Mouse (Mus musculus): ENCODE results near the gene Rsrc1.

GRCm38 (mm10) chr3:67284848-67285247, 303.7 kb downstream of the Rsrc1 start:
- TF ChIP-seq MAFK (IDR thresholded peaks at IDR 0.05; ENCODE audit: insufficient read depth, low read depth, low read length) (no peak), HCFC1 (IDR thresholded peaks at IDR 0.05; ENCODE audit: borderline replicate concordance, insufficient read depth, low read length) (no peak), CHD2 (IDR thresholded peaks at IDR 0.05; ENCODE audit: low read depth, low read length) (no peak), ZC3H11A (IDR thresholded peaks at IDR 0.05; ENCODE audit: borderline replicate concordance, low read depth, low read length) (no peak), ZNF384 (IDR thresholded peaks at IDR 0.05; ENCODE audit: low read depth, low read length) (no peak)

Measured in ES-E14 (cell line).